Mouse (Mus musculus) forebrain, embryonic 13.5 days (tissue): Measurements from ENCODE around the gene Ccdc54. TPM values are rescaled to one million over a fixed set of nuclear protein-coding genes. Genes with fewer than 3 reads are reported as not detected.
A peak's percentile ranks its signal among the peaks of the same experiment; 100 is the strongest.

Experiments used
- ATAC-seq: fragments of 200-750 bp; cut with Nextera tagmentation; 2 replicates; pipeline ENCODE4 v1.8.0; 2017
- H3K27ac ChIP-seq: fragments of 300-500 bp; sonication (generic); 2 replicates; pipeline ENCODE4 v1.5.1; 2015; ENCODE audit warnings: inconsistent platforms, mild to moderate bottlenecking, moderate library complexity
- H3K27me3 ChIP-seq: fragments of 300-500 bp; sonication (generic); 2 replicates; pipeline ENCODE4 v1.6.1; 2015; ENCODE audit warnings: mild to moderate bottlenecking, inconsistent platforms
- H3K36me3 ChIP-seq: fragments of 300-500 bp; sonication (generic); 2 replicates; pipeline ENCODE4 v1.6.1; 2015; ENCODE audit warnings: mild to moderate bottlenecking, inconsistent platforms; ENCODE audit not compliant: poor library complexity, severe bottlenecking
- H3K4me1 ChIP-seq: fragments of 300-500 bp; sonication (generic); 2 replicates; pipeline ENCODE4 v1.6.1; 2015; ENCODE audit warnings: inconsistent platforms
- H3K4me2 ChIP-seq: fragments of 300-500 bp; sonication (generic); 2 replicates; pipeline ENCODE4 v1.6.1; 2015; ENCODE audit warnings: inconsistent platforms, mild to moderate bottlenecking, moderate library complexity
- H3K4me3 ChIP-seq: fragments of 300-500 bp; sonication (generic); 2 replicates; pipeline ENCODE4 v1.5.1; 2015; ENCODE audit warnings: mild to moderate bottlenecking, inconsistent platforms
- H3K9ac ChIP-seq: fragments of 300-500 bp; sonication (generic); 2 replicates; pipeline ENCODE4 v1.6.1; 2015; ENCODE audit warnings: mild to moderate bottlenecking, inconsistent platforms
- H3K9me3 ChIP-seq: fragments of 300-500 bp; sonication (generic); replicated peaks from 2 replicates; pipeline ENCODE4 v1.6.1; 2016; ENCODE audit warnings: inconsistent platforms
- WGBS: fragments of 180-500 bp; shearing (Covaris S2); methylation state at CpG from one replicate; pipeline ENCODE4 v1.1.7; 2015; 5-methylcytosine and 5-hydroxymethylcytosine counted together
- polyA plus RNA-seq: library from polyadenylated mRNA; unstranded; fragments of >200 nt; fragmentation: Nextera tagmentation; extraction: Ambion mirVana; gene quantifications from 2 replicates; pipeline ENCODE4 v1.2.1, GENCODE M21; 2015

The Ccdc54 gene
- polyA plus RNA-seq: not detected in 2 replicates

- H3K4me3 ChIP-seq: no peak within 1 kb of the TSS
- no peak for ATAC-seq
- H3K36me3 ChIP-seq: no peaks in the 10 kb centered on the region
- H3K4me2 ChIP-seq: no peak within 1 kb of the TSS
- no peak within 1 kb of the TSS for H3K9ac ChIP-seq
- no peak within 1 kb of the TSS for H3K27ac ChIP-seq
- no peaks in the 10 kb centered on the region for H3K27me3 ChIP-seq
- H3K4me1 ChIP-seq: peaks cover 4% of the 10 kb centered on the region
- H3K9me3 ChIP-seq: no peaks in the 10 kb centered on the region
Measured at GRCm38 (mm10) chr16:50591054-50591453, at the start of gene Ccdc54. Gene Ccdc54 (minus strand): TSS chr16:50591154.

GRCm38 (mm10) chr16:50632585-50632984, 41.6 kb upstream of the Ccdc54 start:
- Histone ChIP-seq H3K27me3 (no peaks in the 10 kb centered on the region), H3K27ac (no peak overlapping the region), H3K4me3 (no peak overlapping the region), H3K9me3 (0 out of 2 replicates have a peak, but pooled peaks cover under 1% of the 10 kb centered on the region), H3K4me1 (peaks cover 6% of the 10 kb centered on the region; the same call in 1 of the 2 replicates), H3K4me2 (no peak overlapping the region), H3K9ac (no peak overlapping the region), H3K36me3 (no peaks in the 10 kb centered on the region)
- ATAC-seq: no peak
- WGBS: 90% methylated on average over 2 of the region's 2 CpGs

- Histone ChIP-seq H3K27ac (peak overlapping the region; percentile 69), H3K4me2 (no peak overlapping the region), H3K36me3 (no peaks in the 10 kb centered on the region), H3K9me3 (no peaks in the 10 kb centered on the region), H3K9ac (no peak overlapping the region), H3K27me3 (no peaks in the 10 kb centered on the region), H3K4me1 (no peaks in the 10 kb centered on the region), H3K4me3 (no peak overlapping the region)
- ATAC-seq: peak; percentile 90
- 8% methylated on average over 7 of the region's 7 CpGs for WGBS
Measured at GRCm38 (mm10) chr16:50615569-50615968, 24.6 kb upstream of the Ccdc54 start.

- Histone ChIP-seq H3K27me3 (no peaks in the 10 kb centered on the region), H3K4me2 (no peak overlapping the region), H3K9me3 (no peaks in the 10 kb centered on the region), H3K4me1 (no peaks in the 10 kb centered on the region), H3K27ac (no peak overlapping the region), H3K36me3 (no peaks in the 10 kb centered on the region), H3K4me3 (no peak overlapping the region), H3K9ac (no peak overlapping the region)
- ATAC-seq: no peak
- WGBS: 69% methylated on average over 4 of the region's 4 CpGs
Measured at GRCm38 (mm10) chr16:50612944-50613343, 22.0 kb upstream of the Ccdc54 start.

GRCm38 (mm10) chr16:50610580-50610979, 19.6 kb upstream of the Ccdc54 start:
- no peak overlapping the region for H3K4me2 ChIP-seq
- no peak overlapping the region for H3K27ac ChIP-seq
- no peaks in the 10 kb centered on the region for H3K9me3 ChIP-seq
- no peak for ATAC-seq
- no peaks in the 10 kb centered on the region for H3K4me1 ChIP-seq
- no peaks in the 10 kb centered on the region for H3K27me3 ChIP-seq
- WGBS: 84% methylated on average over 5 of the region's 5 CpGs
- H3K9ac ChIP-seq: no peak overlapping the region
- H3K36me3 ChIP-seq: no peaks in the 10 kb centered on the region
- no peak overlapping the region for H3K4me3 ChIP-seq

GRCm38 (mm10) chr16:50607776-50608562, 17.0 kb upstream of the Ccdc54 start:
- H3K4me2 ChIP-seq: no peak overlapping the region
- no peaks in the 10 kb centered on the region for H3K9me3 ChIP-seq
- no peak overlapping the region for H3K9ac ChIP-seq
- H3K4me1 ChIP-seq: no peaks in the 10 kb centered on the region
- H3K27ac ChIP-seq: no peak overlapping the region
- WGBS: 48% methylated on average over 15 of the region's 15 CpGs
- H3K27me3 ChIP-seq: no peaks in the 10 kb centered on the region
- no peaks in the 10 kb centered on the region for H3K36me3 ChIP-seq
- H3K4me3 ChIP-seq: no peak overlapping the region
- 0 out of 2 replicates have a peak, but pooled peaks have one; percentile 58 for ATAC-seq

GRCm38 (mm10) chr16:50604826-50605225, 13.9 kb upstream of the Ccdc54 start:
- no peaks in the 10 kb centered on the region for H3K9me3 ChIP-seq
- H3K4me2 ChIP-seq: no peak overlapping the region
- WGBS: 75% methylated on average over 11 of the region's 11 CpGs
- no peaks in the 10 kb centered on the region for H3K4me1 ChIP-seq
- H3K4me3 ChIP-seq: no peak overlapping the region
- no peak overlapping the region for H3K9ac ChIP-seq
- no peak overlapping the region for H3K27ac ChIP-seq
- H3K36me3 ChIP-seq: no peaks in the 10 kb centered on the region
- no peak for ATAC-seq
- H3K27me3 ChIP-seq: no peaks in the 10 kb centered on the region

GRCm38 (mm10) chr16:50601947-50602346, 11.0 kb upstream of the Ccdc54 start:
- Histone ChIP-seq H3K27ac (no peak overlapping the region), H3K36me3 (no peaks in the 10 kb centered on the region), H3K4me2 (no peak overlapping the region), H3K4me1 (no peaks in the 10 kb centered on the region), H3K9ac (no peak overlapping the region), H3K9me3 (no peaks in the 10 kb centered on the region; the same call in 1 of the 2 replicates), H3K4me3 (no peak overlapping the region), H3K27me3 (no peaks in the 10 kb centered on the region)
- WGBS: 91% methylated on average over 3 of the region's 3 CpGs
- ATAC-seq: no peak

GRCm38 (mm10) chr16:50600665-50601064, 9.7 kb upstream of the Ccdc54 start:
- Histone ChIP-seq H3K4me3 (no peak overlapping the region), H3K27me3 (no peaks in the 10 kb centered on the region), H3K36me3 (no peaks in the 10 kb centered on the region), H3K9me3 (no peaks in the 10 kb centered on the region; the same call in 1 of the 2 replicates), H3K9ac (no peak overlapping the region), H3K4me1 (0 out of 2 replicates have a peak, but pooled peaks cover 3% of the 10 kb centered on the region), H3K27ac (no peak overlapping the region), H3K4me2 (no peak overlapping the region)
- 81% methylated on average over 3 of the region's 3 CpGs for WGBS
- ATAC-seq: no peak

GRCm38 (mm10) chr16:50596679-50597078, 5.7 kb upstream of the Ccdc54 start:
- no peak overlapping the region for H3K9ac ChIP-seq
- H3K9me3 ChIP-seq: no peaks in the 10 kb centered on the region; the same call in 1 of the 2 replicates
- H3K4me3 ChIP-seq: no peak overlapping the region
- H3K36me3 ChIP-seq: no peaks in the 10 kb centered on the region
- H3K27me3 ChIP-seq: no peaks in the 10 kb centered on the region
- ATAC-seq: no peak
- 0 out of 2 replicates have a peak, but pooled peaks cover 3% of the 10 kb centered on the region for H3K4me1 ChIP-seq
- no peak overlapping the region for H3K4me2 ChIP-seq
- H3K27ac ChIP-seq: no peak overlapping the region
- 77% methylated on average over 6 of the region's 6 CpGs for WGBS

- Histone ChIP-seq H3K4me2 (no peak overlapping the region), H3K36me3 (no peaks in the 10 kb centered on the region), H3K9me3 (no peaks in the 10 kb centered on the region; the same call in 1 of the 2 replicates), H3K9ac (no peak overlapping the region), H3K27me3 (no peaks in the 10 kb centered on the region), H3K4me3 (no peak overlapping the region), H3K4me1 (0 out of 2 replicates have a peak, but pooled peaks cover 3% of the 10 kb centered on the region), H3K27ac (no peak overlapping the region)
- 52% methylated on average over 4 of the region's 4 CpGs for WGBS
- ATAC-seq: no peak
Measured at GRCm38 (mm10) chr16:50596171-50596570, 5.2 kb upstream of the Ccdc54 start.

GRCm38 (mm10) chr16:50594876-50595275, 3.9 kb upstream of the Ccdc54 start:
- H3K27ac ChIP-seq: no peak overlapping the region
- ATAC-seq: no peak
- H3K9me3 ChIP-seq: no peaks in the 10 kb centered on the region; the same call in 1 of the 2 replicates
- no peaks in the 10 kb centered on the region for H3K36me3 ChIP-seq
- H3K4me2 ChIP-seq: no peak overlapping the region
- WGBS: 91% methylated on average over 1 of the region's 1 CpGs
- no peak overlapping the region for H3K4me3 ChIP-seq
- H3K9ac ChIP-seq: no peak overlapping the region
- H3K27me3 ChIP-seq: no peaks in the 10 kb centered on the region
- H3K4me1 ChIP-seq: 0 out of 2 replicates have a peak, but pooled peaks cover 3% of the 10 kb centered on the region
